Mouse (Mus musculus) small intestine, adult 2 months (tissue): Measurements from ENCODE around the gene Stxbp3.

ENCODE experiments used
- CTCF ChIP-seq: fragments of 200-500 bp; IDR thresholded peaks from 2 replicates; pipeline ENCODE4 v1.5.1; 2012; ENCODE audit warnings: low read depth, mild to moderate bottlenecking, control low read depth, inconsistent platforms, low read length, moderate library complexity, mixed read lengths; ENCODE audit not compliant: insufficient replicate concordance, insufficient read length; ENCODE audit errors: extremely low read depth
- POLR2A ChIP-seq: fragments of 200-500 bp; IDR thresholded peaks from 2 replicates; pipeline ENCODE4 v1.6.1; 2012; ENCODE audit warnings: low read depth, mild to moderate bottlenecking, control low read depth, inconsistent platforms, low read length, moderate library complexity

DNA sequence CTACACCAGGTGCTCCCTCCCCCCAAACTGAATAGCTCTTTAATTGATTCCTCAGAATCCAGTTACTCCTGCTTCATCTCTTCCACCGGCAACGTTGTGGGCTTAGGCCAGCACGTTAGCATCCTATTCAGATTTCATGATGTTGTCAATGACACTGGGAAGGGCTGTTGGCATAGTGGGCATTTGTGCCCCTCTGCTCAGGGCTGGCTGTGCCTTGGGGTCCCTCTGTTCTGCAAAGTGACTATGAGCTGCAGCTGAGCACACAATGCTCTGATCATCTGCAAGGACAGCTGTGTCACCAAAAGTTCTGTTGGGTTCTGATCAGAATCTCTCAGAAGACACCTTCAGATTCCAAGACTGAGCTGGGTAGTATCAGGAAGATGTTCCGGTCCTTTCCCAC, 96.3 kb downstream of the Stxbp3 start:
- TF ChIP-seq POLR2A: no peak
- TF ChIP-seq CTCF: no peak
